Mouse (Mus musculus) ES-E14 (cell line): ENCODE results near the gene Slc4a3. TPM values are rescaled to one million over a fixed set of nuclear protein-coding genes. Genes with fewer than 3 reads are reported as not detected.

Experiments
- DNase-seq: peaks from one replicate; pipeline ENCODE4 v3.0.0-alpha.2; 2013; ENCODE audit warnings: low read depth, low spot score
- H3K27ac ChIP-seq: 2 replicates; pipeline ENCODE4 v1.5.1; 2012; ENCODE audit warnings: low read depth, mild to moderate bottlenecking, low read length, moderate library complexity, mixed read lengths; ENCODE audit not compliant: poor library complexity, insufficient read depth, severe bottlenecking
- H3K36me3 ChIP-seq: 2 replicates; pipeline ENCODE4 v1.6.1; 2012; ENCODE audit warnings: mild to moderate bottlenecking, low read length, moderate library complexity, mixed read lengths; ENCODE audit not compliant: control insufficient read depth, poor library complexity, insufficient read depth, severe bottlenecking
- H3K4me1 ChIP-seq, 2 experiments: fragments of 150-350 bp in 1 of 2; sonication (generic) in 1 of 2; 2 replicates each; pipeline ENCODE4 v1.6.1; 2012; ENCODE audit warnings: low read length in 2 of 2, mild to moderate bottlenecking in 1 of 2, mixed read lengths in 1 of 2; ENCODE audit not compliant: control insufficient read depth in 2 of 2, insufficient read depth in 2 of 2, poor library complexity in 1 of 2
- H3K4me3 ChIP-seq, 2 experiments: fragments of 150-350 bp in 1 of 2; sonication (generic) in 1 of 2; 2 replicates each; pipeline ENCODE4 v1.5.1; 2012; ENCODE audit warnings: low read length in 2 of 2, low read depth in 1 of 2, mild to moderate bottlenecking in 1 of 2, mixed read lengths in 1 of 2; ENCODE audit not compliant: insufficient read depth in 1 of 2, poor library complexity in 1 of 2, severe bottlenecking in 1 of 2
- H3K9ac ChIP-seq: 2 replicates; pipeline ENCODE4 v1.6.1; 2012; ENCODE audit warnings: low read depth, mild to moderate bottlenecking, low read length, mixed read lengths; ENCODE audit not compliant: poor library complexity, insufficient read depth, severe bottlenecking
- H3K9me3 ChIP-seq: fragments of 150-350 bp; sonication (generic); 2 replicates; pipeline ENCODE4 v1.6.1; 2012; ENCODE audit warnings: low read depth, mild to moderate bottlenecking, low read length; ENCODE audit not compliant: control insufficient read depth, insufficient read depth
- CHD2 ChIP-seq: IDR thresholded peaks from 2 replicates; pipeline ENCODE4 v1.6.1; 2014; ENCODE audit warnings: mild to moderate bottlenecking, low read depth, low read length, inconsistent platforms
- HCFC1 ChIP-seq: IDR thresholded peaks from 2 replicates; pipeline ENCODE4 v1.6.1; 2012; ENCODE audit warnings: low read length, inconsistent platforms, borderline replicate concordance; ENCODE audit not compliant: insufficient read depth
- MAFK ChIP-seq: IDR thresholded peaks from 2 replicates; pipeline ENCODE4 v1.6.1; 2014; ENCODE audit warnings: mild to moderate bottlenecking, low read depth, low read length, inconsistent platforms; ENCODE audit not compliant: insufficient read depth
- ZC3H11A ChIP-seq: IDR thresholded peaks from 2 replicates; pipeline ENCODE4 v1.6.1; 2012; ENCODE audit warnings: low read depth, mild to moderate bottlenecking, inconsistent platforms, low read length, borderline replicate concordance
- ZNF384 ChIP-seq: IDR thresholded peaks from 2 replicates; pipeline ENCODE4 v1.6.1; 2012; ENCODE audit warnings: low read depth, low read length, inconsistent platforms
- in situ Hi-C, 2 experiments: fragments of 600-800 bp; cut with MboI; formaldehyde crosslinking; loops; one replicate each; pipeline ENCODE4 v1.15.1; 2025; ENCODE audit warnings: low sequenced_read_pairs in 2 of 2, inconsistent platforms in 1 of 2; ENCODE audit not compliant: unreplicated experiment in 2 of 2
- total RNA-seq: library from RNA; depleted of rRNA; stranded (reverse); fragments of 300-350 nt; gene quantifications from 2 replicates; pipeline ENCODE4 v1.2.3, GENCODE M21; 2012

Slc4a3 gene
- total RNA-seq, 1 experiment, result 7.9 TPM

DNA sequence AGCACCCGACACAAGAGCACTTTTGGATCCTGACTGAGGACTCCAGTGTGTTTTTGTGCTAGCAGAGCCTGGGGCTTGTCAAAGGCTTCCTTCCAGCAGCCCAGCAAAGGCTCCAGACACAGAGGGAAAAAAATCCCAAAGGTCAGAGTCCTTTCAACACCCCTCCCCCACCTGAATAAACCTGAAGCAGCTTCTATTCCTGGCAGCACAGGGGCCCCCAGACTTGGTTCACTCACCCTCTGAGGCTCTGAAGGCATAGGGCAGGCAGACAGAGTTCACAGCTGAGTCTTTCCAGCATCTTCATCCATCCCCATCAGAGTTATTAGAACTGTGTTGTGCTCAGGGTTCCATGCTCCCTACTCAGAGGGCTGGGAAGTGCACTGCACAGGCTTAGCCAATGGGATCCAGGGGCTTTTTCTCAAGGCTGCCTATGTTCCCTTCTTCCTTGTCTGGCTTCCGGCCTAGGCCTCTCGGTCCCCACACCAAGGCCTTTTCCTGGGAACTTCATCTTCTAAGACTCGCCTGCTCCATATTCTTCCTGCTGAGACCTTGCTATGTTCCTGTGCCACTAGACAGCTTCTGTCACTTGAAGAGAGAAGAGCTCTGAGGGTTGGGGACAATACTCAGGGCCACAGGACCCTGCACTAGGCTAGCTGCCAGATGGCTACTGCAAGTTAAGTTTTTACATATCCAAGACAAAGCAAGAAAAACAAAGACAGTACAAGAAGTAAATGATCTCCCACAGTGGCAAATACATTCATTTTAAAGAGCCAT is 34.4 kb upstream of the Slc4a3 start:
- in situ Hi-C loops, result no loop called here
- DNase-seq, result no peak
- no peak for TF ChIP-seq CHD2
- 0 out of 2 replicates have a peak, but pooled peaks have one; percentile 39 for TF ChIP-seq ZNF384
- Histone ChIP-seq H3K9me3 (no peaks in the 10 kb centered on the region), H3K27ac (peak overlapping the region; percentile 48), H3K36me3 (no peaks in the 10 kb centered on the region), H3K9ac (no peak overlapping the region; the same call in 1 of the 2 replicates), H3K4me1 (peaks cover 17 to 42% of the 10 kb centered on the region in 2 experiments), H3K4me3 (no peak overlapping the region)

DNA sequence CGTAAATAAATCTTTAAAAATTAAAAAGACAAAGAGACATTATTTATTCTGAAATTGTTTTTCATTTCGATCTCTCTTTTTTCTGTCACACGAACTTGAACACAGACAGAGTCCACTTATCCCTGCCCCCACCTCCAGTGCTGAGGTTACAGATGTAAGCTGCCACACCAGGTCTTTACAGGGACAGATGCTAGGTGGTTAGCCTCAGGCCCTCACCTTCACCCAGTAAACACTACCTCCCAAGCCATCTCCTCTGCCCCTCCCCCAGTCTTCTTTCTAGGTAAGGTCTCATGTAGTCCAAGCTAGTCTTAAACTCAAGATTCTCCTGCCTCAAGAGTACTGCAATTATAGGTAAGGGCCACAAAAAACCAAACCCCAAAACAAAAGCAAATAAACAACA is 33.5 kb upstream of the Slc4a3 start:
- H3K9me3 ChIP-seq, result no peaks in the 10 kb centered on the region
- no peak for TF ChIP-seq CHD2
- no peak for TF ChIP-seq ZNF384
- TF ChIP-seq MAFK, result no peak
- no peak for TF ChIP-seq HCFC1
- TF ChIP-seq ZC3H11A, result no peak
- H3K9ac ChIP-seq, result no peak overlapping the region
- in situ Hi-C loops, result no loop called here
- H3K27ac ChIP-seq, result peak overlapping the region; percentile 34; the same call in 1 of the 2 replicates
- H3K4me3 ChIP-seq, result no peak overlapping the region
- H3K36me3 ChIP-seq, result no peaks in the 10 kb centered on the region
- peaks cover 15 to 42% of the 10 kb centered on the region in 2 experiments for H3K4me1 ChIP-seq
- no peak for DNase-seq

DNA sequence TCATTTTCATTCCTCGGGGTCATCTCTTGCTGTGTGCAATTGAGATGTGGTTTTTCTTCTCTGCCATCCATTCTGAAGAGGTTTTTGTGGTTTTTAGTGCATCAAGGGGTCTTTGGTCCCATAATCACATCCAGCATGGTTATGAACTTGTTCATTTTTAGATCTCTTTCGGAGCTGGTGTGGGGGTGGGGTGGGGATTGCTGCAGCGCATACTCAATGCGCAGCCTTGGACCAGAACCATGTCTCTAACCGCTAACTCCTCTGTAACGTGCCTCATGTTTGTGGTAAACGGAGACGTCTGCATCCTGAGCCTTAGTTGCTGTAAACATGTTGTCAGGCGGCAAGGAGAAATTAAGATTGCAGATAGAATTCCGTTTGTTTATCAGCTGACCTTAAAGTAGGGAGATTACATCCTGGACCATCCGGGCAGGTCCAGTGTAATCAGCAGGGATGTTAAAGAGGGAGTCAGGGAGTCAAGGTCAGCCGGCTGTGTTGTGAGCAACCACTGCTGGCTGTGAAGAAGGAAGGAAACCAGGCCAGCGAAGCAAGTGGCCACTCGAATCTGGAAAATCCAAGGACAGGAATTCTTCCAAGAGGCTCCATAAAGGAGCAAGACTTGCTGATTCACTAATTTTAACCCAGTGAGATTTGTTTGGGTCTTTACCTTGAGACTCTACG is 29.2 kb upstream of the Slc4a3 start:
- TF ChIP-seq MAFK (no peak), ZC3H11A (no peak), CHD2 (no peak), ZNF384 (no peak), HCFC1 (no peak)
- H3K27ac ChIP-seq, result no peak overlapping the region

DNA sequence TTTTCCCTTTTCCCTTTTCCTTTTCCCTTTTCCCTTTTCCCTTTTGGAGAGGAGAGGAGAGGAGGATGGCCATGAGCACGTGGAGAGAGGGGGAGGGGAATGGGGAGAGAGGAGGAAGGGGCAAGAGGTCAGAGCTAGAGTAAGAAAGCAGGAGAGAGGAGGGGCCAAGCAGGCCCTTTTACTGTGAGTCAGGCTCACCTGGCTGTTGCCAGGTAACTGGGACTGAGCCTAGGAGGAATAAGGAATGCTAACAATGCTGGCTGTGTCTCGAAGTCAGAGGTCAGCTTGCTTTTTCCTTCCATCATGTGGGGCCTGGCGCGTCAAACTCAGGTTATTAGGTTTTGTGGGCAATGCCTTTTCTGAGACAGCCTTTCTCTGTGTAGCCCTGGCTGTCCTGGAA is 28.1 kb upstream of the Slc4a3 start:
- Histone ChIP-seq H3K27ac (peak overlapping the region; percentile 72), H3K4me1 (peaks cover 4 to 11% of the 10 kb centered on the region in 2 experiments), H3K36me3 (no peaks in the 10 kb centered on the region), H3K4me3 (no peak overlapping the region), H3K9me3 (no peaks in the 10 kb centered on the region), H3K9ac (peak overlapping the region; percentile 32; the same call in 1 of the 2 replicates)
- no peak for DNase-seq
- in situ Hi-C loops, result no loop called here
- TF ChIP-seq MAFK (no peak), CHD2 (no peak), ZNF384 (no peak), ZC3H11A (no peak), HCFC1 (no peak)

More for the DNA sequence above, 29.2 kb upstream of the Slc4a3 start:
- Histone ChIP-seq H3K36me3 (no peaks in the 10 kb centered on the region), H3K9me3 (no peaks in the 10 kb centered on the region), H3K9ac (no peak overlapping the region), H3K4me3 (peak overlapping the region in 1 of 2 experiments; percentile 6; a peak in 1 of 4 replicates), H3K4me1 (peaks cover 10 to 18% of the 10 kb centered on the region in 2 experiments)
- no peak for DNase-seq
- in situ Hi-C loops, result no loop called here
